Mouse (Mus musculus) urinary bladder, postnatal 10 days (tissue): ENCODE data around the gene Vmn1r192.
"Not testable (repeated sequence)": the region's sequence is repeated elsewhere in the genome, so short reads cannot be mapped to it uniquely, and the experiment has no call there.

Source experiments
- DNase-seq: peaks from one replicate; pipeline ENCODE4 v3.0.0; 2022; ENCODE audit warnings: low spot score

Gene Vmn1r192

GRCm38 (mm10) chr13:22191041-22191440 lies at the start of gene Vmn1r192:
TSS of gene Vmn1r192 (minus strand) at chr13:22191141.
- no peak for DNase-seq

- not testable (repeated sequence) for DNase-seq
These were observed 32.1 kb upstream of the Vmn1r192 start, which contains the start of gene Vmn1r193 for GRCm38 (mm10) chr13:22223060-22223459. TSS of gene Vmn1r193 (minus strand) at chr13:22223160.

- DNase-seq: not testable (repeated sequence)
These were observed 1.8 kb upstream of the Vmn1r192 start for GRCm38 (mm10) chr13:22192756-22193155.

GRCm38 (mm10) chr13:22190385-22190784 lies 556 bp downstream of the Vmn1r192 start:
- DNase-seq: no peak

- no peak for DNase-seq
These were observed 1.6 kb downstream of the Vmn1r192 start for GRCm38 (mm10) chr13:22189313-22189712.

- DNase-seq: no peak
These were observed 7.1 kb downstream of the Vmn1r192 start, which contains the start of gene Vmn1r191 for GRCm38 (mm10) chr13:22183869-22184268. TSS of gene Vmn1r191 (minus strand) at chr13:22183969.

- no peak for DNase-seq
These were observed 22.5 kb downstream of the Vmn1r192 start for GRCm38 (mm10) chr13:22168416-22168815.

- not testable (repeated sequence) for DNase-seq
These were observed 54.2 kb downstream of the Vmn1r192 start for GRCm38 (mm10) chr13:22136495-22137293.
